Mouse (Mus musculus) brain, embryonic 18.5 days (tissue): ENCODE data around the gene Gm9747.
A peak's percentile ranks its signal among the peaks of the same experiment; 100 is the strongest.

Source experiments
- DNase-seq: peaks from one replicate; pipeline ENCODE4 v3.0.0-alpha.2; 2012; ENCODE audit warnings: low read depth, low spot score

Gm9747 gene

DNA sequence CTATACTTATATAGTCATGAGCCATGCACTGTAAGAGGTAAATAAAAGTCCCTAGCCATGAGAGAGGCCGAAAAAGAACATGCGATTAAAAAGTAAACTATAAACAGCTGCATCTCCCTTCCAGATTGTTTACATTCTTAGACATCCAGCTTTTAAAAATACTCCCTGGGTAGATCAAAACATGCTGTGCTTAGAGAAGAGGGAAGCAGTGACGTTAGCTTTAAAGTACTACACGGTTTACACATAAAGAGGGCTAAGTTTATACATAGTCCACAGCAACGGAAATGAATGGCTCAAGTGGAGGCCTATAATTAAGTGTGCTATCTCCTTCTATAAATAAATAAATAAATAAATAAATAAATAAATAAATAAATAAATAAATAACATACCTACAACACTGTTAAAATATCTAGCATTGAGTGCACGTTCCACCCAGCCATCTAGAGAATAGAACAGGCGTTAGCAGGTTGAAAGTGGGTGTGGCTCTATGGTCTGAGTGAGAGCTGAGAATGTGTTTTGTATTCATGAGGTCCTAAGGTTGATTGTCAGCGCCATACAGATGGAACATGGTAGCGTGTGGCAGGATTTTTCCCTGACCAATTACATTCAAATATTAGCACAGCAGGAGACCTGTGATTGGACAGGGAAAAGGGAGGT, 21.0 kb downstream of the Gm9747 start:
- DNase-seq, result no peak

DNA sequence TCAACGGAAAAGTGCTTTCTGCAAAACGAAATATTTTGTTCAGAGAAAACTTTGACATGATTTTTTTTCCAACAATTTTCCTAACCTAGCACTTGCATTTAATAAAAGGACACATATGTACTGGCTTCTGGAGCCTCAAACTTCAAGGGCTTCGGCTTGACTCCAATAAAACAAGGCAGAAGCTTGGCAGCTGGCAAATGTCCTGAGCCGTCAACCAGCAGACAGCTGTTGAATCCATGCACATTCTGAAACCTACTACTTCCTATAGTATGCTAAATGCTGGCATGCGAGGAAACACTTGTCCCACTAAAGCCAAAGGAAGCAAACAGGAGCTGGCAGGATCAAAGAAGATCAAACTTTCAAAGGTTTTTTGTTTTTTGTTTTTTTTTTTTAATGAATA, 24.5 kb downstream of the Gm9747 start:
- no peak for DNase-seq

DNA sequence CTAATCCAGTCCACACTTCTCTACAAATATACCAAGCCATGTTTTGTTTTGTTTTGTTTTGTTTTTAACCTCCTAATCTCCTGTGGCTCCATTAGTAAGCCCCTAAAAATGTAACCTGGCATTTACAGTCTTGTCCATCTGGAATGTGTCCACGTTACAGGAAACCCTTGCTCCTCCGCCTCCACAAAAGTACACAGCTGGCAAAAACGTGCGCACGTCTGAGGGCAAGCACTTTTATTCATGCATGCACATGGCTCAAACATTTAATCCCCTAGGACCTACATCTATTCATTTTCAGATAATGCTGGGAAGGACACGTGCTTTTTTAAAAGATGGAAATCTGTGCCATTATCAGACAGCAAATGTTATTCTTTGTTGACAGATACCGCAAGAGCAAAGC, 25.4 kb downstream of the Gm9747 start:
- DNase-seq, result no peak

DNA sequence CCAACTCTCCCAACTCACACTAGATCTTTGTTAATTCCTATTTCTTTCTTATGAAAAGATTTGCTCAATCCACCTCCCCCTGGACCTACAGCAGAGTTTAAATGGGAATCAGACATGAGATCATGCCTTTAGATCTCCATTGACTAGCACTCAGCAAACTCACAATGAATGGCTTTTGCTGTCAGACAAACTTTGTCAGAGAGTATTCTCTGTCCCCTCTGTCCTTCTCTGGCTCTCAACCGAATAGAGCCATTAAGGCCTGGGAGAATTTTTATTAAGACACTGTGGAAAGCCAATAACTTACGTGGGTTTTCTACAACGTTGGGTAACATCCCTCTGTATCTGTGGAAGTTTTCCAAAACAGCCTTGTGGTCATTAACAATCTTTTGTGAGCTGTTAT, 27.1 kb downstream of the Gm9747 start:
- no peak for DNase-seq

DNA sequence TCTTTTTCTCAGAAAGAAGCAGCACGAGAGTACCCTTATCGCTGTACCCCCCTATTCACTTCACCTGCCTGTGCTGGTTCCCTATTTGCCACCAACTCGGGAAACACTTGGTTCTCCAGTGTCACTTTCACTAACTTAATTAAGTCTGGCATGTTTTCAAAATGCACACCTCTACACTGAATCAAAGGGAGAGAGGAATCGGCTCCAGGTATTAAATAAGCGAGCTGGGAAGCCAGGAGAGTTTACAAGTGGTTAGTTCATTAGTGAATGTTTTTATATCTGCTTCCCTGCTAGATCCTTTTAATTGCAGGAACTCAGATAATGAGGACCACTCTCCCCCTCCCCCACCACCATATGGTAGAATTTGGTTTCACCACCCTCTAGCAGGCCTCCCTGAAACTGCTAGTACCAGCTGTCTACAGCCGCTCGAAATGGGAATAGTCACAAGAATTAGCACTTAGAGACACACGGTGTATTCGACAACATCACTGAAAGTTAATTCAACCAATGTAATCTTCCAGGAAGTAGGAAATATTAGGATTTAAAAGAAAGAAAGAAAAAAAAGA, 28.2 kb downstream of the Gm9747 start:
- peak; percentile 28 for DNase-seq

DNA sequence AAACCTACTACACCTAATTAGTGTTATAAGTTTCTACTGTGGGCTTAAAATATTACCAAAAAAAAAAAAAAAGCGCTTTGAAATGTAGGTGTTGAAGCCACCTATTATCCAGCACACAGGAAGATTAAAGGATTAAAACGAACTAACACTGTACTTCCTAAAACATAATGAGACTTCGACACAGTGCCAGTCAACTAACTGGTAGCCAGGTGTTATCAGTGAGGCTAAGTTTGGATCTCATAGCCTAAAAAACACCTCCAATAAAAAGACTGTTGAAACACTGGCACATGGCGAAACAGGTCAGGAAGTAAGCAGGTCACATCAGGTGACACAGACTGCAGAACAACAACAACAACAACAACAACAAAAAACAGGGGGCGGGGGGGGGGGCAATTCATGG, 28.7 kb downstream of the Gm9747 start:
- no peak for DNase-seq

DNA sequence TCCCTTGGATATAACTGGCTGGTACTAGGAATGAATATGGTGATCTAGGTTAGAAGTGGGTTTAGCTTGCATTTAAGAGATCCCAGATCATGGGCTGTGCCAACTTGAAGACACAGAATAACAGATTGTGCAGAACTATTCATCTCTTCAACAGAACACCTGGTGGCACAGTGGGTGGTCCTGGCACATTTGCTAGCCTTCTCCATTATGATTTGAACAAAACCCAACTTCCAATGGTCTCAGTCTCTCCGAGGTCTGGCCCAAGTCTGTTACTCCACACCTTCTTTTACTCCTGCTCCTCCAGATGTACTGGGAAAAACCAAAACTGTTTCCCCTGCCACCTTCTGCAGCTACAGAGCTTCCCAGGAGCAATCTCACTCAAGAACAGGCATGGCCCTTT, 29.4 kb downstream of the Gm9747 start:
- DNase-seq, result no peak

DNA sequence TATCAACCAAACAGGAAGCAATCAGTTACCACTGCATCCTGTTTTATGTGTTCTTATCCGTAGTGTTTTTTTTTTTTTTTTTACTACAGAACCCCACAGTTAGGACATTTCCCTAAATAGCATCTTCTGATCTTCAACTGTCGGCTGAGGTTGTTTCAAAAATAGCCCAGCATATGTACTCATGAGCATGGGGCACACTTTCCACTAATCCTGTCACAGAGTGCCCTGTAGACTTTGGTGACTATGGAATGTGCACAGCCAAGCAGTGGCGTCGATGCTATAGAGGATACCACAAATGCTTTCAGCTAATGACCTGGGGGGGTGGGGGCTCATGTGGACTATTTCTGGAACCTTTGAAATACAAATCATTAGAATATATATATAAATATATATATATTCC, 34.6 kb downstream of the Gm9747 start:
- no peak for DNase-seq

DNA sequence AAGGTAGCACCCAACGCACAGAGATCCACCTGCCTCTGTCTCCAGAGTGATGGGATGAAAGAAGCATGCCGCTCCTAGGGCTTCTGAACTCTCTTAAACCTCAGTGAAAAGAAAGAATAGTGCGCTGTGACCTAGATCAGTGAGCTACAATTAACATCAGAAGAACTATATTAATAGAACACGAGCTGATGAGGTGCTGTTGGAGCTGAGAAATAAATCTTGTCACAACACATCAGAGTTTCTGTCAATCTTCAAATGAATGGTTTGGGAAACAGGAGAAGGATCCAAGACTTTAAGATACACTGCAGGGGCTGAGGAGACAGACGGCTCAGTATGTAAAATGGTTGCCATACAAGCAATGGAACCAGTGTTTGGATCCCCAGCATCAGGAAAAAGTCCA, 39.3 kb downstream of the Gm9747 start:
- no peak for DNase-seq

DNA sequence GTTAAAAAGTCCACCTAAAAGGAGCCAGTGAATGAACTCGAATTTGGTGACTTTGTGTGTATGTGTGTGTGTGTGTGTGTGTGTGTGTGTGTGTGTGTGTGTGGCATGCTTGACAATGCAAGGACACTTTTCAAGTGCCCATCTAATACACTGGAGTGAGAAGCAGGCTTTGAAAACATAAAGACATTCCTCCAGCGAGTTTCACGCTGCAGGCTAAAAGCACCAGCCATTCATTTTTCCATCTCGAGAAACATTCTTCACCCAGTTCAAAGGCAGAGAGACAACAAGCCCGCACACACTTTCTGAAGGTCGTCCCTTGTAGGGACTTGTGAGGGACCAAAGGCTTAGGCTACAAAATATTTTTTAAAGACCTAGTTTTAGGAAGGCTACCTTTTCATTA, 40.6 kb downstream of the Gm9747 start:
- DNase-seq, result no peak

DNA sequence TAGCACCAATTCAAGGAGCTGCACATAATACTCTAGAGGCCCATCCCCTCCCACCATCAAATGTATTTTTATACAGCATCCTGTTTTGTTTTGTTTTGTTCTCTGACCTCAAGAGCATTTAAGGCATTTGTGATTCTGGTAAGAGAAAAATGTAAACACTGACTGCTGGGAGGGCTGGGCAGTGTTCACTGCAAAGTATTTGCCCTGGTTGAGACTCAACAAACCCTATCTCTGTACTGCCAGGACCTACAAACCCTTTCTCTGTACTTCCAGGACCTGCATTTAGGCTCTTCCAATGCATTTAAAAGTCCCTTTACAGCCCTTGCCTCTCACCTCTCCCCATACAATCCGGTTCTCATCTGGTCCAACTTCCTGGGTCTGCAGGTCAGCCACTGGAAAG, 41.4 kb downstream of the Gm9747 start:
- no peak for DNase-seq

DNA sequence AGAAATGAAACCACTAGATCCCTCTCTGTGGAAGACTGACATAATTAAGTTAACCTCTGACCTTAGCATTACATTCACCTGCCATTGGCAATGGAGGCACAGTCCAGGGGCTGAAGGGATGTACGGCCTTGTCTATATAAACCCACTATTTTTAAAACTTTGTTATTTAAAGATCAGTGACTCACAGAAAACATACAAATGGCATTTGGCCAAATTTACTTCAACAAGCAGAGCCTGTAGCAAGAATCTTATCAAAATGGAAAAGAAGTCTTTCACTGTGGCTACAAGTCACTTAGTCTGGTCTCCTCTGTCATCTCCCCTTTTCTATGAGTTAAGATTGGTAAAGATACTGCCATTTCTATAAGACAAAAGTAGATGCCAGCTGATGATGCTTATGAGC, 46.9 kb downstream of the Gm9747 start:
- DNase-seq, result no peak

DNA sequence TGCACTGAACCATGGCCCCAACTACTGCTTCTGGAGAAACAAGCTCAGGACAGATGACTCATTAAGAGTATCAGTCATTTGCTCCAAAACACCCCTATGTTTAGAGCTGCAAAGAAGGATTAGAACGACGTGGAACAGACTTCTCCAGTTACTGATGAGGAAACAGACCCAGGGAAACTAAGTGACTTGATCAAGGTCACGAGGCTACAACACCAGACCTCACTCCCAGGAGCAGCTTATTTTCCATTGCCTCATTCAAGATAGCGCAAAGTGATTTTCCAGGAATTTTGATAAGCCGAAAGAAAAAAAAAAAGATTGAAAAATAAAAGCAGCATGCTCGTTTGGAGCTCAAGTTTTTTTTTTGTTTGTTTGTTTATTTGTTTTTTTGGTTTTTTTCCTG, 48.9 kb downstream of the Gm9747 start:
- no peak for DNase-seq

DNA sequence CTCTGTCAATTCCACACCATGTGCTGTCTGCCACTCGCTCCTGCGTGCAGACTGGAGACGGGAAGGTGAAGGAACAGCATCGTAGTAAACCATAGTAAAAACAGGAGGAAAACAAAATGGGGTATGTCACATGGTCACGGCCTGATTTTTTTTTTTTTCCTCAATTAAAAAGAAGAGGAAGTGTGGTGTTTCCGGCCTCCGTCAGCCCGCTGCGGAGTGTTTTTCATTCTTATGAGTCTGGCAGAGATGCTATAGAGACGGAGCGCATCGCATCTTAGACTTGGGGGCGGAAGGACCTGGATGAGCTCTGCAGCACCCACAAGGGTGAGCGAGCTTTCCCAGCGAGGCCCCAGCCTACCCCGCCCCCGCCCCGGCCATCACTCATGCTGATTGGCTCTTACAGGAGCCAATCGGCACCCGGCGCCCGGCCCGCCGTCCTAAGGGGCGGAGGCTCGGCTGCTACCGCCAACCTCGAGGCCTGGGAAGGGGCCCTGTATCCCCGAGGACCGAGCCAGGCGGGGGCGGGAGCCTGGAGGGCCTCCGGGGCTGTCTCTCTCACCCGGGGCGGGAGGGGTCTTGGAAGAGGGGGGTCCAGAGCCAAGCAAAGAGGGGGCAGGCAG, 50.2 kb downstream of the Gm9747 start:
- DNase-seq, result peak; percentile 92

DNA sequence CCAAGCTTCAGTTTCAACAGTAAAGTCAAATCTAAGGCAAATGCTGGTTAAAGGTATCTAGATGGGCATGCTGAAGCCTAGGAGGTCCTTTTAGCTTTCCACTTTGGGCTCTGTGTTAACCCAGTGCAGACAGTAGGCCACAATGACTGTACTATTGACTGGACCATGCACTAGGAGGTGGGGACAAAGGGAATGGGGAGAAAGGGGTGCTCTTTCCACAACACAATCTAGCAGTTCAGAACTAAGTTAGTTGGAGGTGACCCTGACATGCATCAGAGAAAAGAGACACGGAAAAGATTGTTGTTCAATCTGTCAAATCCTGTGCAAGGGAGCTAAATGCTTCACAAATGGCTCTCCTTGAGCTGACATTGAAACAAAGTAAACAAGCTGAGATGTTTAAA, 51.0 kb downstream of the Gm9747 start:
- no peak for DNase-seq

DNA sequence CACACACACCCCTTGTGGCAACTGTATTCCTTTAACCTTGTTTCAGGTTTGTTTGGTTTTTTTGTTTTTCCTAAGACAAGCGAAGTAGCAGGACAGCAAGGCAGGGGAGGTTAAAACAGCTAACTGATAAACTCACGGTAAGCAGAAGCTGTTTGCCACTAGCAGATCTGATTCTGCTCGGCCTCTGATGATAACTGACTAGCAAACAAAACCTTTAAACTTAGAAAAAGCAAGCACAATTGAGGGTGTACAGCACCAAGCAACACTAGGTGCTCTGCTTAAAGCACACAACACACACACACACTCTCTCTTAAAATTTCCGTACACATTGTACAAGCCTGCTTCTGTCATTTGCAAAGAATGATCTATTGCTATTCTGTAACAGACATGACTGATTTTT, 51.5 kb downstream of the Gm9747 start:
- no peak for DNase-seq
